Mouse (Mus musculus): ENCODE data around the gene Slc2a3.

DNA sequence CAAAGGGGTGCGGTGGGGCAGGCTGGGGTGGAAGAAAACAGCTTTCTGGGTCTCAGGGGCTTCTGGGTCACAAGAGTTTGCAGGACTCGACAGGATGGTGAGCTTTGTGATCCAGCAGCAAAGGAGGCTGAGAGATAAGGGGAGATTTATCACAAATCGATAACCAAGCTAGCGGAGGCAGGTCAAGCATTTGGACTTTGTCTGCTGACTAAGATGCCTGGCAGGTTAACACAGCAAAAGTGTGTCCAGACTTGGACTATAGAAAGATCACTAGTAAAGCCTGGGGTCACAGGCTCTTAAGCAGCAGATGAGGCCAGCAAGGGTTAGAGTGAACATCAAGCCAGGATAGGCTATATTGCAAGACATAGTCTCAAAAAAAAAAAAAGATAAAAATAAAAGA is 20.3 kb downstream of the Slc2a3 start:
- no peak for TF ChIP-seq POLR2A (IDR thresholded peaks at IDR 0.05; ENCODE audit: extremely low read depth, insufficient read depth, low read length)
- TF ChIP-seq CTCF (IDR thresholded peaks at IDR 0.05; ENCODE audit: extremely low read depth, insufficient read depth, low read length): no peak
